Mouse (Mus musculus) olfactory bulb, adult 2 months (tissue): ENCODE measurements around the gene Ifnk. TPM values are rescaled to one million over a fixed set of nuclear protein-coding genes. Genes with fewer than 3 reads are reported as not detected.

Experiments used
- H3K27ac ChIP-seq: fragments of 200-500 bp; 2 replicates; pipeline ENCODE4 v1.5.1; 2012; ENCODE audit warnings: low read depth, low read length; ENCODE audit not compliant: insufficient read depth
- H3K4me1 ChIP-seq: fragments of 200-500 bp; 2 replicates; pipeline ENCODE4 v1.6.1; 2012; ENCODE audit warnings: low read length; ENCODE audit not compliant: control insufficient read depth, insufficient read depth
- H3K4me3 ChIP-seq: fragments of 200-500 bp; 2 replicates; pipeline ENCODE4 v1.5.1; 2012; ENCODE audit warnings: mild to moderate bottlenecking, low read depth, low read length, moderate library complexity; ENCODE audit not compliant: insufficient read depth
- CTCF ChIP-seq: fragments of 200-500 bp; IDR thresholded peaks from 2 replicates; pipeline ENCODE4 v1.5.1; 2012; ENCODE audit warnings: low read depth, mild to moderate bottlenecking, low read length, moderate library complexity; ENCODE audit not compliant: insufficient read depth
- POLR2A ChIP-seq: fragments of 200-500 bp; IDR thresholded peaks from 2 replicates; pipeline ENCODE4 v1.6.1; 2012; ENCODE audit warnings: mild to moderate bottlenecking, low read depth, low read length, moderate library complexity; ENCODE audit not compliant: insufficient read depth
- WGBS: fragments of 180-500 bp; shearing (Covaris S2); methylation state at CpG from one replicate; pipeline ENCODE4 v1.1.7; 2018; 5-methylcytosine and 5-hydroxymethylcytosine counted together
- polyA plus RNA-seq: library from polyadenylated mRNA; stranded (reverse); fragments of >200 nt; gene quantifications from 2 replicates; pipeline ENCODE4 v1.2.4, GENCODE M21; 2012; ENCODE audit warnings: low replicate concordance; ENCODE audit not compliant: missing spikeins, insufficient read depth, insufficient read length

The Ifnk gene
- polyA plus RNA-seq, 1 experiment = not detected

GRCm38 (mm10) chr4:35150706-35151105 is 1.1 kb upstream of the Ifnk start:
- no peak for TF ChIP-seq CTCF
- TF ChIP-seq POLR2A = no peak
- WGBS = 83% methylated on average over 3 of the region's 3 CpGs
- no peak overlapping the region for H3K27ac ChIP-seq
- H3K4me3 ChIP-seq = no peak overlapping the region
- H3K4me1 ChIP-seq = peaks cover 2% of the 10 kb centered on the region; the same call in 1 of the 2 replicates

GRCm38 (mm10) chr4:35154051-35154450 is 2.2 kb downstream of the Ifnk start:
- TF ChIP-seq POLR2A (no peak), CTCF (no peak)
- 89% methylated on average over 3 of the region's 3 CpGs for WGBS
- peaks cover 9% of the 10 kb centered on the region for H3K4me1 ChIP-seq
- no peak overlapping the region for H3K4me3 ChIP-seq
- no peak overlapping the region for H3K27ac ChIP-seq

- WGBS = 35% methylated on average over 20 of the region's 20 CpGs
- Histone ChIP-seq H3K27ac (no peak overlapping the region), H3K4me3 (peak overlapping the region; percentile 57)
These were observed 3.5 kb downstream of the Ifnk start for GRCm38 (mm10) chr4:35155132-35155922.

GRCm38 (mm10) chr4:35156149-35156611 is 4.3 kb downstream of the Ifnk start:
- H3K27ac ChIP-seq = no peak overlapping the region
- WGBS = 2% methylated on average over 26 of the region's 26 CpGs
- TF ChIP-seq CTCF (no peak), POLR2A (no peak)
- H3K4me1 ChIP-seq = peaks cover 9% of the 10 kb centered on the region
- H3K4me3 ChIP-seq = peak overlapping the region; percentile 57

More at GRCm38 (mm10) chr4:35155132-35155922, 3.5 kb downstream of the Ifnk start:
- TF ChIP-seq POLR2A (no peak), CTCF (no peak)
- peaks cover 9% of the 10 kb centered on the region for H3K4me1 ChIP-seq

GRCm38 (mm10) chr4:35156751-35157611 is 5.1 kb downstream of the Ifnk start, which contains the start of gene Mob3b:
Mob3b (minus strand) TSS chr4:35157484.
- Histone ChIP-seq H3K4me1 (peaks cover 9% of the 10 kb centered on the region), H3K27ac (no peak within 1 kb of the TSS), H3K4me3 (peak within 1 kb of the TSS; percentile 57)
- WGBS = under 1% methylated on average over 50 of the region's 50 CpGs
- TF ChIP-seq CTCF = peak; percentile 83
- no peak for TF ChIP-seq POLR2A

- Histone ChIP-seq H3K4me1 (peaks cover 9% of the 10 kb centered on the region), H3K4me3 (no peak overlapping the region), H3K27ac (no peak overlapping the region)
- WGBS = 79% methylated on average over 11 of the region's 11 CpGs
- TF ChIP-seq CTCF = no peak
- TF ChIP-seq POLR2A = no peak
These were observed 6.0 kb downstream of the Ifnk start for GRCm38 (mm10) chr4:35157815-35158214.

- 88% methylated on average over 2 of the region's 2 CpGs for WGBS
- no peaks in the 10 kb centered on the region for H3K4me1 ChIP-seq
These were observed 13.4 kb downstream of the Ifnk start for GRCm38 (mm10) chr4:35165275-35165674.

GRCm38 (mm10) chr4:35165947-35166346 is 14.1 kb downstream of the Ifnk start:
- Histone ChIP-seq H3K4me3 (no peak overlapping the region), H3K27ac (no peak overlapping the region), H3K4me1 (no peaks in the 10 kb centered on the region)
- 59% methylated on average over 3 of the region's 3 CpGs for WGBS
- no peak for TF ChIP-seq POLR2A
- no peak for TF ChIP-seq CTCF

More at GRCm38 (mm10) chr4:35165275-35165674, 13.4 kb downstream of the Ifnk start:
- Histone ChIP-seq H3K4me3 (no peak overlapping the region), H3K27ac (no peak overlapping the region)
- no peak for TF ChIP-seq POLR2A
- TF ChIP-seq CTCF = no peak

GRCm38 (mm10) chr4:35167855-35168254 is 16.0 kb downstream of the Ifnk start:
- TF ChIP-seq POLR2A (no peak), CTCF (no peak)
- Histone ChIP-seq H3K4me1 (no peaks in the 10 kb centered on the region), H3K4me3 (no peak overlapping the region), H3K27ac (no peak overlapping the region)
- 85% methylated on average over 5 of the region's 5 CpGs for WGBS
